Mouse (Mus musculus): Measurements from ENCODE around the gene Gm45234. TPM values are rescaled to one million over a fixed set of nuclear protein-coding genes. Genes with fewer than 3 reads are reported as not detected.

Gm45234 gene
- polyA plus RNA-seq, 1 experiment from 2014 or later: not detected

- H3K9me3 ChIP-seq: no peaks in the 10 kb centered on the region
- whole genome bisulfite sequencing: 26% methylated on average over 6 of the region's 6 CpGs
- H3K27ac ChIP-seq: peak overlapping the region; percentile 65
- peaks cover 30% of the 10 kb centered on the region for H3K27me3 ChIP-seq (ENCODE audit: poor library complexity, severe bottlenecking)
- peak overlapping the region; percentile 29; the same call in 1 of the 2 replicates for H3K4me3 ChIP-seq
- no peaks in the 10 kb centered on the region for H3K36me3 ChIP-seq (replicated peaks)
- peak; percentile 50 for DNase-seq (ENCODE audit: extremely low spot score, low spot score)
- peaks cover 43% of the 10 kb centered on the region for H3K4me1 ChIP-seq
Measured at GRCm38 (mm10) chr6:124782436-124782835, 26.6 kb upstream of the Gm45234 start.

GRCm38 (mm10) chr6:124780917-124781316, 25.1 kb upstream of the Gm45234 start:
- peaks cover 43% of the 10 kb centered on the region for H3K4me1 ChIP-seq
- DNase-seq (ENCODE audit: extremely low spot score, low spot score): no peak
- no peak overlapping the region for H3K4me3 ChIP-seq
- peaks cover 30% of the 10 kb centered on the region for H3K27me3 ChIP-seq (ENCODE audit: poor library complexity, severe bottlenecking)
- no peaks in the 10 kb centered on the region for H3K9me3 ChIP-seq
- no peaks in the 10 kb centered on the region for H3K36me3 ChIP-seq (replicated peaks)
- WGBS: 89% methylated on average over 7 of the region's 7 CpGs
- H3K27ac ChIP-seq: no peak overlapping the region

DNA sequence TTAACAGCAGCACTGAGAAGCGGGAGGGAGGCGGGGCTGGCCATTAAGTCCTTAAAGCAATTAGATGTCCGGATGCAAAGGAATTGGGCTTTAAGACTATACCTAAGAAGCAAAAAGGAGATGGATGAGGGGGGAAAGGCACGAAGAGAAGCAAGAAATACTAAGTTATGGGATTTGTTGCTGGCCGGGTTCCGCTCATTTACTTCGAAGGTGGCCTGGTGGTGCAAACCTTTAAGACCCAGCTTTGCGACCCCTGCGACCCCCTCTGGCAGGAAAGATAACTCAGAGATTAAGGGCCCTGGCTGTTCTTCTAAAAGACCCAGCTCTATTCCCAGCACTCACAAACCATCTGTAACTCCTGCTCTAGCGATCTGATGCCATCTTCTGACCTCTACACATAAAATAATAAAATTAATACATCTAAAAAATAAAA, 24.2 kb upstream of the Gm45234 start:
- H3K36me3 ChIP-seq (replicated peaks): no peaks in the 10 kb centered on the region
- no peaks in the 10 kb centered on the region for H3K9me3 ChIP-seq
- peak overlapping the region; percentile 81 for H3K27ac ChIP-seq
- peaks cover 43% of the 10 kb centered on the region for H3K4me1 ChIP-seq
- peak; percentile 67 for DNase-seq (ENCODE audit: extremely low spot score, low spot score)
- H3K27me3 ChIP-seq (ENCODE audit: poor library complexity, severe bottlenecking): peaks cover 30% of the 10 kb centered on the region
- peak overlapping the region; percentile 52 for H3K4me3 ChIP-seq
- WGBS: 2% methylated on average over 10 of the region's 10 CpGs

GRCm38 (mm10) chr6:124779222-124779983, 23.6 kb upstream of the Gm45234 start, which contains the start of gene Lrrc23:
Gene Lrrc23, minus strand, starts transcription at chr6:124779727.
- H3K36me3 ChIP-seq (replicated peaks): no peaks in the 10 kb centered on the region
- peak within 1 kb of the TSS; percentile 81 for H3K27ac ChIP-seq
- no peaks in the 10 kb centered on the region for H3K9me3 ChIP-seq
- 3% methylated on average over 23 of the region's 23 CpGs for WGBS
- H3K4me3 ChIP-seq: peak within 1 kb of the TSS; percentile 52
- DNase-seq (ENCODE audit: extremely low spot score, low spot score): peak; percentile 76
- peaks cover 43% of the 10 kb centered on the region for H3K4me1 ChIP-seq
- H3K27me3 ChIP-seq (ENCODE audit: poor library complexity, severe bottlenecking): peaks cover 30% of the 10 kb centered on the region

GRCm38 (mm10) chr6:124770511-124770910, 14.7 kb upstream of the Gm45234 start:
- Histone ChIP-seq H3K4me3 (no peak overlapping the region), H3K36me3 (replicated peaks) (no peaks in the 10 kb centered on the region), H3K9me3 (no peaks in the 10 kb centered on the region), H3K27me3 (ENCODE audit: poor library complexity, severe bottlenecking) (peaks cover 72% of the 10 kb centered on the region), H3K27ac (no peak overlapping the region), H3K4me1 (peaks cover 45% of the 10 kb centered on the region)
- 89% methylated on average over 15 of the region's 15 CpGs for WGBS
- no peak for DNase-seq (ENCODE audit: extremely low spot score, low spot score)

DNA sequence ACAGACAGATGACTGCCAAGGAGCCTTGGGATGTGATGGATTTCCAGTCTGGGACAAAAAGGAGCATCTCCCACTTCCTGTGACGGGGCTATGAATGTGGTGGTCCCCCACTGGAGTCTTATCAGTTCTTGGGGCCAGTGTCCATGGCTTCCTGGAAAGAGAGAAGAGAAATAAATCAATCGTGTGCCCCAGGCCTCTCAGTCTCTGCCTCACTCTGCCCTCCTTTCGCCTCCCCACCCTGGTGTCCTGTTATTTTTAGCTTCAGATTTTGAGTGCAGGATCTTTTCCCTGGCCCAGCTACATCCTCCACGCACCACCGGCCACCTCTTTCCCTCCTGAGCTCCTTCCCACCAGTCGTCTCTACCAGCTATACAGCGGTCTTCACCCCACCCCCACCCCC, 14.2 kb upstream of the Gm45234 start:
- peaks cover 72% of the 10 kb centered on the region for H3K27me3 ChIP-seq (ENCODE audit: poor library complexity, severe bottlenecking)
- WGBS: 56% methylated on average over 7 of the region's 7 CpGs

DNA sequence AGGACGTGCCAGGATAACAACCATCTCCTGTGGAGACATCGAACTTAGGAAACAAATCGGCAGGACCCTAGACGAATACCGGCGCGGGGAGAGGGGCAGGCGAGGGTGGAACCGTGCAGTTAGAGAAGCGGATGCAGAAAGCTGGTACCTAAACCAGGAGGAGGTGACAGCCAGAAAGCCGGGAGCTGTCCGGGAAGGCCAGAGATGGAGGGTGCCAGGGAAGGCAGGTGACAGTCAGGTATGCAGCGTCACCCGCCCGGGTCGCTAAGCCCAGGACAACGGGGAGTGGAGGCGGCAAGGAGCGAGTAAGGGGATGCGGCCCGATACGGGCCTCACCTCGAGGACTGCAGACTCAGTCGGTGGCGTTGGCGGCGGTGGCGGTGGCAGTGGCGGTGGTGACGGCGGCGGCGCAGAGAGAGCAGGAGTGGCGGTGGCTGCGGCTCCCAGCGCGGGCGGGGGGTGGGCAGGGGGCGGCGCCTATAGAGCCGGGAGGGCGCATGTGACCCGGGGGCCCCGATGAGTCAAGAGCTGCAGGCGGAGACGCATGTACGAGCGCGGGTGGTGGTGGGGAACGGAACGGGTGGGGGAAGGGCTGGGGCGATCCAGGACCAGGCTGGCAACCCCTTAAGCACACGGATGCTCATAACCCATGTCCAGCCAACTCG, 13.4 kb upstream of the Gm45234 start, which contains the start of gene Eno2:
Gene Eno2, minus strand, starts transcription at position 573 of the 665 bp plus-strand sequence.
- H3K4me1 ChIP-seq: peaks cover 45% of the 10 kb centered on the region
- WGBS: under 1% methylated on average over 49 of the region's 54 CpGs
- H3K9me3 ChIP-seq: no peaks in the 10 kb centered on the region
- peak within 1 kb of the TSS; percentile 64 for H3K4me3 ChIP-seq
- peak within 1 kb of the TSS; percentile 81 for H3K27ac ChIP-seq
- no peaks in the 10 kb centered on the region for H3K36me3 ChIP-seq (replicated peaks)
- peak; percentile 60 for DNase-seq (ENCODE audit: extremely low spot score, low spot score)
- H3K27me3 ChIP-seq (ENCODE audit: poor library complexity, severe bottlenecking): peaks cover 75% of the 10 kb centered on the region

More for the DNA sequence above, 14.2 kb upstream of the Gm45234 start:
- H3K36me3 ChIP-seq (replicated peaks): no peaks in the 10 kb centered on the region
- peak overlapping the region; percentile 64 for H3K4me3 ChIP-seq
- peaks cover 45% of the 10 kb centered on the region for H3K4me1 ChIP-seq
- DNase-seq (ENCODE audit: extremely low spot score, low spot score): no peak
- H3K9me3 ChIP-seq: no peaks in the 10 kb centered on the region
- H3K27ac ChIP-seq: peak overlapping the region; percentile 81

- H3K9me3 ChIP-seq: no peaks in the 10 kb centered on the region
- peak overlapping the region; percentile 64 for H3K4me3 ChIP-seq
- peak overlapping the region; percentile 81; the same call in 1 of the 2 replicates for H3K27ac ChIP-seq
- peaks cover 80% of the 10 kb centered on the region for H3K27me3 ChIP-seq (ENCODE audit: poor library complexity, severe bottlenecking)
- H3K4me1 ChIP-seq: peaks cover 45% of the 10 kb centered on the region
- no peak for DNase-seq (ENCODE audit: extremely low spot score, low spot score)
- 3% methylated on average over 9 of the region's 9 CpGs for WGBS
- no peaks in the 10 kb centered on the region for H3K36me3 ChIP-seq (replicated peaks)
Measured at GRCm38 (mm10) chr6:124768704-124769044, 12.9 kb upstream of the Gm45234 start.

DNA sequence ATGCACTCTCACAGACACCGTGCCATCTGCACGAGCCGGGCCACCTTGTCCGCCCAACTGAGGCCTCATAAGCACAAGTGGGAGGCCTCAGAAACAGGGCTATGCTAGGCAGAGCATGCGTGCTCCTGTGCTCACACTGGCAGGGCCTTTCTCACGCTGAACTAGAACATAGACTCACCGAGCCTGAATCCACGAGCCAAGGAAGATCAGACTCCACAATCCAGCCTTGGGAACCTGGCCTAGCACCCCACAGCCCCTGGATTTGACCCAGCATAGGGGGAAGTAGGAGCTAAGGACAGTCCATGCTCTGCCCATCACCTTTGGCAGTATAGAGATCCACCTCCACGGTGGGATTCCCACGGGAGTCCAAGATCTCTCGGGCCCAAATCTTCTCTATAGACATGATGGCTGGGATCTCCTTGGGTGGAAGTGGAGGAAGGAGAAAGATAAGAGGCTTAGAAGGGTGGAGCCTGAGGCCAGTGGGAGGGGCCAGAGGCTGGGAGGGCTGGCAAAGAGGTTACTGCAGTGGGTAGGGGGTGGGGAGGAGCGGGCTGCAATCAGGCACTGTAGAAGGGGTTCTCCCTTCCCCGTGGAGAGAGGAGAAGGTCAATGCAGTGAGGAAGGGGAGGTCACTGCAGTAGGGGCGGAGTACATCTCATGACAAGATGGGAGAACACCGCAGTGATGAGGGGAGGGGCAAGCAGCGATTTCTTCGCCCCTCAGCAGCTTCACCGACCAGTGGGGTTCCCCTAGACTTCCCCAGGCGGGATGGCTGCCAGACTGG, 12.3 kb upstream of the Gm45234 start:
- peaks cover 79% of the 10 kb centered on the region for H3K27me3 ChIP-seq (ENCODE audit: poor library complexity, severe bottlenecking)
- 17% methylated on average over 19 of the region's 19 CpGs for WGBS
- H3K27ac ChIP-seq: peak overlapping the region; percentile 81
- H3K9me3 ChIP-seq: no peaks in the 10 kb centered on the region
- peak; percentile 38 for DNase-seq (ENCODE audit: extremely low spot score, low spot score)
- no peaks in the 10 kb centered on the region for H3K36me3 ChIP-seq (replicated peaks)
- peaks cover 45% of the 10 kb centered on the region for H3K4me1 ChIP-seq
- peak overlapping the region; percentile 64 for H3K4me3 ChIP-seq

GRCm38 (mm10) chr6:124767536-124767919, 11.7 kb upstream of the Gm45234 start:
- H3K9me3 ChIP-seq: no peaks in the 10 kb centered on the region
- H3K4me3 ChIP-seq: peak overlapping the region; percentile 64
- WGBS: 32% methylated on average over 4 of the region's 4 CpGs
- peaks cover 45% of the 10 kb centered on the region for H3K4me1 ChIP-seq
- H3K27ac ChIP-seq: peak overlapping the region; percentile 81
- DNase-seq (ENCODE audit: extremely low spot score, low spot score): no peak
- peaks cover 76% of the 10 kb centered on the region for H3K27me3 ChIP-seq (ENCODE audit: poor library complexity, severe bottlenecking)
- no peaks in the 10 kb centered on the region for H3K36me3 ChIP-seq (replicated peaks)

DNA sequence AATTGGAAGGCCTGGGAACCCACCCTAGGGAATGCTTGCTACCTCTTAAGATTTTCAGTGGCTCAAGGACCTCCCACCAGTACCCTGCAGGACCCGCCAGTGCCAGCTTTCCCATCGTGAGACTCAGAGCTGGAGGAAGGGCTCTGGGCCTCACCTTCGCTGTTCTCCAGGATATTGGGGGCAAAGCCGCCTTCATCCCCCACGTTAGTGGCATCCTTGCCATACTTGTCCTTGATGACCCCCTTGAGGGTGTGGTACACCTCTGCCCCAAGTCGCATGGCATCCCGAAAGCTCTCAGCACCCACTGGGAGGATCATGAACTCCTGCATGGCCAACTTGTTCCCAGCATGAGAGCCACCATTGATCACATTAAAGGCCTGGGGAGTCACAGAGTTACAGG, 10.1 kb upstream of the Gm45234 start:
- H3K27me3 ChIP-seq (ENCODE audit: poor library complexity, severe bottlenecking): peaks cover 65% of the 10 kb centered on the region
- H3K4me3 ChIP-seq: no peak overlapping the region
- WGBS: 83% methylated on average over 7 of the region's 7 CpGs
- peaks cover 45% of the 10 kb centered on the region for H3K4me1 ChIP-seq
- H3K36me3 ChIP-seq (replicated peaks): no peaks in the 10 kb centered on the region
- no peaks in the 10 kb centered on the region for H3K9me3 ChIP-seq
- DNase-seq (ENCODE audit: extremely low spot score, low spot score): no peak
- H3K27ac ChIP-seq: no peak overlapping the region

DNA sequence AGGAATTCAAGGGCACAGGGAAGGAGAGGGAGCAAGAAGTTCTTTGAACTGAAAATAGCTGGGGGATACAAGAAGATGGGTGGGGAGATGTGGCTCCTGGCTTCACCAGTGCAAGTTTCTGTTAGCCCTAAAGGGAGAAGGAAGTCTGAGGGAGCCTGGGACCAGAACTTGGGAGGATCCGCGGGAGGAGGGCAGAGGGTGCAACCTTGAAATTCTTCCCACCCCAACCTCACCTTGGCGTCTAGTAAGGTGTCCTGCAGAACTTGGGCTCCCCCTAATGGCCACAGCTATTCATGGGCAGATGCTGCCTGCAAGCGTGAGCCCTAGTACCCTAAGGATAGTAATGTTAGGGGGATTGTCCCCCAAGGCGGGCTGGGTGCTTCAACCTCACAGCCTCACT, 3.4 kb upstream of the Gm45234 start:
- DNase-seq (ENCODE audit: extremely low spot score, low spot score): peak; percentile 78
- H3K36me3 ChIP-seq (replicated peaks): 0 out of 2 replicates have a peak, but pooled peaks cover 2% of the 10 kb centered on the region
- WGBS: 6% methylated on average over 5 of the region's 5 CpGs
- peaks cover 12% of the 10 kb centered on the region for H3K27me3 ChIP-seq (ENCODE audit: poor library complexity, severe bottlenecking)
- H3K27ac ChIP-seq: peak overlapping the region; percentile 99
- H3K9me3 ChIP-seq: no peaks in the 10 kb centered on the region
- H3K4me1 ChIP-seq: peaks cover 45% of the 10 kb centered on the region
- H3K4me3 ChIP-seq: peak overlapping the region; percentile 91
